Mouse (Mus musculus): ENCODE measurements at regions not wholly inside any gene's neighbourhood (a gene's known extent, or its start where the extent isn't known, plus 50 kb on each side); places are given as distances from the start of the nearest gene placed in this dataset.

GRCm38 (mm10) chr10:45763160-45763955 lies 185.7 kb downstream of the Hace1 start:
- intact Hi-C loops (cut with DNase I): no loop called here
- DNase-seq: no peak

GRCm38 (mm10) chr10:45779720-45780119 lies 202.1 kb downstream of the Hace1 start:
- no peak for DNase-seq
- intact Hi-C loops (cut with DNase I): no loop called here

DNA sequence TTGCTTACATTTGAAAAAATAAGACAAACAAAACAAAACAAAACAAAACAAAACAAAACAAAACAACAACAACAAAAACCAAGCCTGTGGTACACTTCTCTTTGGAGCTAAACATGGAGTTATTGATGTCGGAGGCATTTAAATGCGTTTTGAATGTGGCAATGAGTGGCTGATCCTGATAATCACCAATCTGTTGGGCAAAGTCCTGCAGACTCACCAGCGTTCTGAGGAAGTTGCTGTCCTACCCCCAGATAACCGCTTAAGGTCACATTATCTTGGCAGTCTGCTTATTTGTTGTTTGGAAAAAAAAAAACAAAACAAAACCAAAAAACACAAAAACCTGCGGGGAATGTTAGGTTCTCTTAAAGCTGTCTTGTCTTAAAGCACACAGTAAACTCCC lies 205.4 kb downstream of the Hace1 start:
- intact Hi-C loops (cut with DNase I): no loop called here
- DNase-seq: no peak

DNA sequence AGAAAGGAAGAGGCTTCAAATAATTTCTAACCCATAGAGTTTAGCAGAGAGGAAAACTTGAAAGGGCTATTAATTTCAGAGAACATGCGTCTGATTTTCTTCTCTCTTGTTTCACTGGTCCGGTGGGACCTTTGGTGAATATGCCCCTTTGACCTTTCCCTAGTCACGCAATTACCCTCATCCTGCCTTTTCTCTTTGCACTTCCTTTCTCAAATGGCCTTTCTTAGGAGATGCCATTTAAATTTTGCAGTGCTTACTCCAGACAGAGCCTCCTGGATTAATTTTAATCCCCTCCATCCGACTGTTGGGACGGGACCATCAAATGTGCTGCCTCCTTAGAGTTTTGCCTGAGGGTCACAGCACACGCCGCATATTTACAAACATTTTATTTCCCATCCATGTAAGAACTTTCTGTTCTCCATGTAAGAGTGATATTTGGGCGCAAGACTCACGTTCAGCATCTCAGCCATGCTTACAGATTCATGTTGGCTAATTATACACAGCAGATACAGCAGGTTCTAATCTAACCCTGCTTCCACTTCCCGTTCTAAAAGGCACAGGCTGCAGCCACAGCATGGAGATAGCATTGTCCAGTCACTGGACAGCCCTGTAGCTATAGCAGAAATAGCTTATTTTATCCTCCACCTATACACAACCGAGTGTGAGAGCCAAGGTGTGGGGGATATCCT lies 206.0 kb downstream of the Hace1 start:
- DNase-seq: no peak
- intact Hi-C loops (cut with DNase I): no loop called here

- no peak for DNase-seq
- intact Hi-C loops (cut with DNase I): no loop called here
These were observed 206.5 kb downstream of the Hace1 start for GRCm38 (mm10) chr10:45784150-45784479.

DNA sequence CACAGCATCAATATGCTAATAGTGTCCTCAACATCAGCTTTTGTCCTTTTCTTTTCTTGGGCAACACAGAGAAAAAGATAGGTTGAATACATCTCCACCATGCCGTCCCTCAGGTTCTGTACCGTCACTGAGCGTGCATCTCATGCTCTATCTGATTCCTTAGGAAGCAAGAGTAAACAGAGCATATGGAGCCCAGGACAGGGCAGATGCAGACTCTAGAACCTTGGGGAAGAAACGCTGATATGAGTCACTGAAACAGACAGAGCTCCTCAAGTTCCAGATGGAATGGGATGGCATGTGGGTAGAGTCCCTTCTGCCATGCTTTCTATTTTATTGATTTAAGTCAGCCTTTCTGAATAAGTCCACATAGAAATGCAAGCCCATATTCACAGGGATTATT lies 206.9 kb downstream of the Hace1 start:
- intact Hi-C loops (cut with DNase I): no loop called here
- DNase-seq: no peak

DNA sequence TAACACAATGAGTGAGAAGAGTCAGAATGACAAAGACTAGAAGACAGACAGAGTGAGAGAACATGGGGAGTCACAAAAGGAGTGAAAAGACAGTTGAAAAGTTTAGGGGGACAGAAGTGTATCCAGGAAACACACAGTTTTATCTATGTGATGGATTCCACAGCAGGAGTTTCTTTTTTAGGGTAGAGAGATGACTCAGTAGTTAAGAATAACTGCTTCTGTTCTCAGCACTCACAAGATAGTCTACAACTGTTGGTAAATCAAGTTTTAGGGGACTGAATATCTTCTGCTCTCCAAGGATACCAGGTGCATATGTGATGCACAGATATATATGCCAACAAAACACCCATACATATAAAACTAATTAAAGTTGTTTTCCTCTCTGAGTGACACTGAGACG lies 210.7 kb downstream of the Hace1 start:
- DNase-seq: no peak
- intact Hi-C loops (cut with DNase I): no loop called here

GRCm38 (mm10) chr10:45795582-45795981 lies 218.0 kb downstream of the Hace1 start:
- intact Hi-C loops (cut with DNase I): no loop called here
- no peak for DNase-seq

DNA sequence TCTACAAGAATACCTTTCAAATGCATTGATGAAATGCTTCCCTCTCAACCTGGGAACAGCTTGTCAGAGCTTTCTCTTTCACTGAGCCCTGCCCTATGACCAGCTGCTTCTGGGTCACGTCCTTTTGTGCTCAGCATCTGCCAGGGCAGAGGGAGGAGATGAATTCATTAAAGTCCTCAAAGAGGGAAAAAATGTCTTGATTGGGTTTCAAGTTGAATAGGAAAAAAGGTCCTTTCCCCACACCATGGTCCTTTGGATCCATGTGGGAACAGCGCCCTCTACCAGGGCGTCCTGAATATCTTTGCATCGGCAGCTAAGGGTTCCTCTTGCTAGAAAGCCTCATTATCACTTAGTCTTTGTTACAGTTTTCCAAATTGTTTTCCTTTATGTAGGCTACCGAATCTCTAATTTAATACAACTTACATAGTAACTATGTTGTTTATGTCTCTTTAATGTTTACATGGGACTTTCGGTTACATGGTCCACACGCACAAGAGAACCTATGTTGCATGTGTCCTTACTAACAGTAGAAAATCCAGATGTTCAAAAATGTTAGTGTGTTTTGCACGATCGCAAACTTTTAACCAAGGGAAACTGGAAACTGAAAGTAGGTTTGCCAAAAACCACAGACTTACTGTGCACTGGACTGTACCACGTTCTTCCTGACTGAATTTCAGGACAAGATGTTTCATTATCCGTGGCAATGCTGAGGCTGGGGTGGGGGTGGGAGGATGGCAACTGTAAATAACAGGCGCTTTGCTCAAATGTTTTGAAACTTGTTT lies 222.6 kb downstream of the Hace1 start:
- intact Hi-C loops (cut with DNase I): loop anchor here (1.0 to 5.0 kb wide), 4 partner anchors 87 to 418 kb away; no protein-coding TSS in a partner anchor
- DNase-seq: peak; percentile 38 to 63

DNA sequence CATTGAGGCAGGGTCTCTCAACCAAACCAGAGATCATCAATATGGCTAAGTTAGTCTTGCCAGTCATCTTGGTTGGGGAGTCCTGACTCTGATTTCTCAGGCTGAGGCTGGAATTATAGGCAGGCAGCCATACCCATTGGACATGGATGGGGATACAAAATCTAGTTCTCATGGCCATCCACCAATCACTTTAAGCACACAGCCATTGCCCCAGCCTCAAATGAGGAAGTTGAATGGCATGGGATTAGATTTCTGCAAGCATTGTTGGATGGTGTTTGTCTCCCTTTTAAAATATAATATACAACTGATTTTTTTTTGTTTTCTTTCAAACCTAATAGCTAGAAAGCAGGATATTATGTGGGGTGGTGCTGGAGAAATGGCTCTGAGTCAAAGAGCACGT lies 223.8 kb downstream of the Hace1 start:
- intact Hi-C loops (cut with DNase I): loop anchor here (5.0 kb wide), 3 partner anchors 86 to 419 kb away; no protein-coding TSS in a partner anchor
- no peak for DNase-seq

- intact Hi-C loops (cut with DNase I): no loop called here
- no peak for DNase-seq
These were observed 229.6 kb downstream of the Hace1 start for GRCm38 (mm10) chr10:45806984-45807827.

GRCm38 (mm10) chr10:45811882-45812281 lies 234.3 kb downstream of the Hace1 start:
- DNase-seq: peak; percentile 24 to 50
- intact Hi-C loops (cut with DNase I): no loop called here

DNA sequence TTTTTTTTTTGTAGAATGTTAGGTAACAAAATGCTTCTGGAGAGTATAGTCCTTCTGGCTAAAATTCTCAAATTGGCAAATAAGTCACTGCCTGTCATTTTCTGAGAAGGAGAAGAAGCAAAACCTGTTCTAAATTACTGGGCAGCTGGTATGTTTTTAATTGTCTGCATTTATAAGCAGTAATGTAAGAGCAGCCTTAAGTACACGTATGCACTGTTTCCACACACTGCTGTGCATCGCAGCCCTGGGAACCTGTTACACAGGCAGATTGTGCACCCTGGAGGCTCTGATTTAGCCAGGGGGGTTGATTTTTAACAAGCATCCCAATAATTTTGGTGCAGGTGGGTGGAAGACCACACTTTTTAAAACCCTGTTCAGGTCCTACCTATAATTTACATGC lies 236.2 kb downstream of the Hace1 start:
- intact Hi-C loops (cut with DNase I): no loop called here

GRCm38 (mm10) chr10:45816679-45817078 lies 239.1 kb downstream of the Hace1 start:
- intact Hi-C loops (cut with DNase I): no loop called here

More for the DNA sequence above, 236.2 kb downstream of the Hace1 start:
- DNase-seq: no peak

DNA sequence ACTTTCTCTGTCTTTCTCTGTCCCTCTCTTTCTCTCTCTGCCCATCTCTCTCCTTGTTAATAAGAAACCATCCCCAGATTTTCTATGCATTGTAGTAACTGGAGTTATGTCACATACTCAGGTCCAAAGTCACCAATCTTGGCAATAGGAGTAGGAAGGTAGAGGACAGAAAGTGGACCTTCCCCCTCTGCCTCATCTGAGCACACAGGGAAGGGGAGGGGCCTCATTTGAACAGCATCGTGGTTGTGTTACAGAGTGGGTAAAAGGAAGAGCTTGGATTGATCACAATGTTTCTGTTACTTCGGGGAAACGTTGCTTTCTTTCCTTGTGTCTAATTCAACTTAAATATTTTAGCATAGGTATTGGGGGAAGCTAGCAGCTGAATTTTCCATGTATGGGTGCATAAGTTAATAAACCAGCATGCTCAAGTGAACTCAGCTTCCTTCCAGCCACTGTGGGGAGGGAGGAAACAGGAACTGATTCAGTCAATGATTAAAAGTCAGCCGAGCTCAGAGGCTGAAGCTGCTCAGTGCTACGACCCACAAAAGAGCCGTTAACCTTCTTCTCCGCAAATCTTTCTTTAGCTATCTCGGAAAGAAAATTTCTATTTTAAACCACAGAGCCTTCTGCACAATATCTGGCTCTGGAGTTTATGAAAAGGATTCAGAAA lies 243.5 kb downstream of the Hace1 start:
- no peak for DNase-seq
- intact Hi-C loops (cut with DNase I): no loop called here

More at GRCm38 (mm10) chr10:45816679-45817078, 239.1 kb downstream of the Hace1 start:
- no peak for DNase-seq

GRCm38 (mm10) chr10:45822251-45822650 lies 244.6 kb downstream of the Hace1 start:
- no peak for DNase-seq
- intact Hi-C loops (cut with DNase I): no loop called here

- intact Hi-C loops (cut with DNase I): no loop called here
- no peak for DNase-seq
These were observed 246.0 kb downstream of the Hace1 start for GRCm38 (mm10) chr10:45823612-45824011.

GRCm38 (mm10) chr10:45848654-45849053 lies 271.0 kb downstream of the Hace1 start:
- no peak for DNase-seq
- intact Hi-C loops (cut with DNase I): no loop called here

DNA sequence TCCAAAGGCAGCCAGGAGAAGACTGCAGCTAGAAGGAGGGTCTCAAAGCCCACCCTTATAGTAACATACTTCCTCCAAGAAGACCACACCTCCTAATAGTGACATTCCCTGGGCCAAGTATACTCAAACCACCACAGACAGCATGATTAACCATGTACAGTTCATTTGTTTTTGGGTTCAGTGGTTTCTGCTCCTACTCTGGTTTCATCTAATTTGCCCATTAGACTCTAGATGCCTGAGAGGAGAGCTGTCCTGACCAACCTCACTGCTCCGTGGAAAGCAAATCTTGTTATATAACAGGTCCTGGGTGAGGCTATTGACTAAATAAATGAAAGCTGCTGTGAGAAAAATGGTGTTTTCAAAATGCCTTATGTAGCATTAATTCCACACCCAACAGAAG lies 272.2 kb downstream of the Hace1 start:
- intact Hi-C loops (cut with DNase I): no loop called here
- DNase-seq: no peak

- intact Hi-C loops (cut with DNase I): no loop called here
- DNase-seq: peak; percentile 18 to 46
These were observed 273.0 kb downstream of the Hace1 start for GRCm38 (mm10) chr10:45850625-45851024.

All from heart, postnatal 10 days (tissue).